Comparison of ENCODE assay signal across 10 mouse cellular contexts in genomic region chr4:33337999-33338398, GRCm38 (mm10). TPM values are rescaled to one million over a fixed set of nuclear protein-coding genes. Genes with fewer than 3 reads are reported as not detected.
DNase-seq lines count a peak whose midpoint lies in the region; TF ChIP-seq lines count a peak whose summit lies in the region.
"Had no signal": no experiment of that assay in that cellular context is flagged by ENCODE, and none has a peak within 500 bp of the region (broad histone marks: within the 10 kb centered on the region; RNA-seq: fewer than 3 reads in every experiment).

No protein-coding gene starts in this region.

- H3K27ac ChIP-seq in ES-Bruce4 (ENCODE audit: insufficient read depth, low read length), result peak overlapping the region; percentile 91
- H3K27ac ChIP-seq: limb, embryonic 13.5 days had no signal

- peak; percentile 67; the same call in 1 of the 2 replicates for TF ChIP-seq EP300 in ES-Bruce4 (IDR thresholded peaks at IDR 0.05; ENCODE audit: insufficient read depth, low read depth, low read length)

- no peak overlapping the region for H3K4me3 ChIP-seq in ES-Bruce4 (ENCODE audit: low read depth, low read length)
- H3K4me3 ChIP-seq: limb, embryonic 13.5 days had no signal

- no peak overlapping the region for H3K9ac ChIP-seq in ES-Bruce4 (ENCODE audit: low read depth, poor library complexity, severe bottlenecking)
- H3K9ac ChIP-seq: limb, embryonic 13.5 days had no signal

- TF ChIP-seq CTCF in ES-Bruce4 (IDR thresholded peaks at IDR 0.05; ENCODE audit: low read depth, low read length), result no peak

- H3K4me1 ChIP-seq in ES-Bruce4 (ENCODE audit: control insufficient read depth, insufficient read depth, low read length), result no peaks in the 10 kb centered on the region
- H3K4me1 ChIP-seq: limb, embryonic 13.5 days had no signal

- no peak for TF ChIP-seq POLR2A in ES-Bruce4 (IDR thresholded peaks at IDR 0.05; ENCODE audit: insufficient read depth, low read length)

- H3K9me3 ChIP-seq in ES-Bruce4 (replicated peaks; ENCODE audit: control insufficient read depth, insufficient read depth, low read length, poor library complexity, severe bottlenecking), result no peaks in the 10 kb centered on the region
- H3K9me3 ChIP-seq: limb, embryonic 13.5 days had no signal

- no peaks in the 10 kb centered on the region for H3K27me3 ChIP-seq in ES-Bruce4 (ENCODE audit: control insufficient read depth, insufficient read depth, low read length, poor library complexity, severe bottlenecking)
- H3K27me3 ChIP-seq: limb, embryonic 13.5 days had no signal

- peak; percentile 38 for DNase-seq in 3134 (ENCODE audit: extremely low read depth, insufficient read length, low spot score)
- DNase-seq in adrenal gland, postnatal 36 days, result peak; percentile 51 to 73
- DNase-seq in hindlimb bud, embryonic 11.5 days (ENCODE audit: extremely low spot score, low read depth, low spot score), result peak; percentile 6
- no peak for DNase-seq in thymus, postnatal 14 days
- DNase-seq in lung, postnatal 14 days, result no peak
- no peak for DNase-seq in lung, postnatal 36 days
- DNase-seq: kidney, postnatal 14 days; right cerebral cortex, postnatal 14 days had no signal

- peaks cover 28% of the 10 kb centered on the region for H3K36me3 ChIP-seq in ES-Bruce4 (ENCODE audit: control insufficient read depth, insufficient read depth, low read length, poor library complexity, severe bottlenecking)

RNA-seq across cellular contexts. Expression of gene Rngtt, which starts 27.9 kb away (rescaled TPM):
- 48.5 and 51.9 TPM in 2 replicates for polyA plus RNA-seq in ES-Bruce4 (2011; ENCODE audit: insufficient read depth, insufficient read length, low read depth, missing spikeins)
- total RNA-seq in adrenal gland, postnatal 36 days (2021), result 10 to 100 TPM; 29.6 to 43.7 TPM

RNA-seq across cellular contexts. Expression of gene Pnrc1, which starts 48.0 kb away (rescaled TPM):
- 70.2 and 72.9 TPM in 2 replicates for polyA plus RNA-seq in ES-Bruce4 (2011; ENCODE audit: insufficient read depth, insufficient read length, low read depth, missing spikeins)
- total RNA-seq in adrenal gland, postnatal 36 days (2021), result 100 to 1,000 TPM; 192 to 221 TPM

Comparison
In these comparisons a context has a peak if more than half of its experiments do, and no peak if none do; other contexts are left out.
1. DNase-seq: peak in 3134 (single experiment), adrenal gland, postnatal 36 days (2 of 2) and hindlimb bud, embryonic 11.5 days (single experiment); none in thymus, postnatal 14 days (single experiment), lung, postnatal 14 days (single experiment) and lung, postnatal 36 days (single experiment).